Mouse (Mus musculus) forebrain, embryonic 16.5 days (tissue): ENCODE results near the gene Dpagt1. TPM values are rescaled to one million over a fixed set of nuclear protein-coding genes. Genes with fewer than 3 reads are reported as not detected.
"Not testable (repeated sequence)": the region's sequence is repeated elsewhere in the genome, so short reads cannot be mapped to it uniquely, and the experiment has no call there.

Experiments
- ATAC-seq: fragments of 200-750 bp; cut with Nextera tagmentation; 2 replicates; pipeline ENCODE4 v1.8.0; 2017; ENCODE audit warnings: mild to moderate bottlenecking, moderate library complexity
- H3K27ac ChIP-seq: fragments of 300-500 bp; sonication (generic); 2 replicates; pipeline ENCODE4 v1.5.1; 2014; ENCODE audit warnings: low read length, control low read depth
- H3K27me3 ChIP-seq: fragments of 300-500 bp; sonication (generic); replicated peaks from 2 replicates; pipeline ENCODE4 v1.6.1; 2014; ENCODE audit warnings: low read length; ENCODE audit not compliant: control insufficient read depth, insufficient read depth
- H3K36me3 ChIP-seq: fragments of 300-500 bp; sonication (generic); 2 replicates; pipeline ENCODE4 v1.6.1; 2014; ENCODE audit not compliant: control insufficient read depth, insufficient read depth
- H3K4me1 ChIP-seq: fragments of 300-500 bp; sonication (generic); replicated peaks from 2 replicates; pipeline ENCODE4 v1.6.1; 2014; ENCODE audit warnings: low read length; ENCODE audit not compliant: control insufficient read depth, insufficient read depth
- H3K4me2 ChIP-seq: fragments of 300-500 bp; sonication (generic); 2 replicates; pipeline ENCODE4 v1.6.1; 2014; ENCODE audit warnings: mild to moderate bottlenecking, low read length, control low read depth
- H3K4me3 ChIP-seq: fragments of 300-500 bp; sonication (generic); replicated peaks from 2 replicates; pipeline ENCODE4 v1.5.1; 2014; ENCODE audit warnings: mild to moderate bottlenecking, low read length, control low read depth
- H3K9ac ChIP-seq: fragments of 300-500 bp; sonication (generic); replicated peaks from 2 replicates; pipeline ENCODE4 v1.6.1; 2014; ENCODE audit warnings: low read depth, low read length, control low read depth
- H3K9me3 ChIP-seq: fragments of 300-500 bp; sonication (generic); 2 replicates; pipeline ENCODE4 v1.6.1; 2016; ENCODE audit warnings: low read length; ENCODE audit not compliant: control insufficient read depth
- WGBS: fragments of 180-500 bp; shearing (Covaris S2); extraction: QIAGEN DNeasy Blood & Tissue Kit; methylation state at CpG from one replicate; pipeline ENCODE4 v1.1.7; 2014; 5-methylcytosine and 5-hydroxymethylcytosine counted together
- polyA plus RNA-seq: library from polyadenylated mRNA; unstranded; fragments of >200 nt; fragmentation: Nextera tagmentation; extraction: Ambion mirVana; gene quantifications from 2 replicates; pipeline ENCODE4 v1.2.1, GENCODE M21; 2015

Dpagt1 gene
- polyA plus RNA-seq, 1 experiment from 2014 or later, result 35.2 TPM

- no peak overlapping the region for H3K27ac ChIP-seq
- H3K36me3 ChIP-seq, result no peaks in the 10 kb centered on the region; the same call in 1 of the 2 replicates
- H3K4me2 ChIP-seq, result no peak overlapping the region
- WGBS, result 96% methylated on average over 18 of the region's 18 CpGs
- H3K9me3 ChIP-seq, result no peaks in the 10 kb centered on the region
- no peak for ATAC-seq
- H3K27me3 ChIP-seq, result no peaks in the 10 kb centered on the region
- H3K4me3 ChIP-seq, result no peak overlapping the region
- H3K4me1 ChIP-seq, result peaks cover 26% of the 10 kb centered on the region
- H3K9ac ChIP-seq, result no peak overlapping the region
These were observed 10.9 kb upstream of the Dpagt1 start for GRCm38 (mm10) chr9:44314910-44315309.

GRCm38 (mm10) chr9:44317452-44317851, 8.4 kb upstream of the Dpagt1 start:
- Histone ChIP-seq H3K9me3 (no peaks in the 10 kb centered on the region), H3K27ac (no peak overlapping the region), H3K36me3 (no peaks in the 10 kb centered on the region; the same call in 1 of the 2 replicates), H3K4me1 (peaks cover 33% of the 10 kb centered on the region), H3K27me3 (no peaks in the 10 kb centered on the region), H3K4me3 (no peak overlapping the region), H3K9ac (no peak overlapping the region), H3K4me2 (no peak overlapping the region)
- WGBS, result 65% methylated on average over 4 of the region's 4 CpGs
- no peak for ATAC-seq

GRCm38 (mm10) chr9:44318076-44318825, 7.6 kb upstream of the Dpagt1 start:
- Histone ChIP-seq H3K4me3 (no peak overlapping the region), H3K27ac (no peak overlapping the region), H3K9ac (peak overlapping the region; percentile 36; the same call in 1 of the 2 replicates), H3K4me1 (peaks cover 33% of the 10 kb centered on the region), H3K27me3 (no peaks in the 10 kb centered on the region), H3K4me2 (peak overlapping the region; percentile 89), H3K36me3 (no peaks in the 10 kb centered on the region; the same call in 1 of the 2 replicates), H3K9me3 (no peaks in the 10 kb centered on the region)
- whole genome bisulfite sequencing, result 55% methylated on average over 5 of the region's 5 CpGs
- no peak for ATAC-seq

GRCm38 (mm10) chr9:44318826-44319095, 7.1 kb upstream of the Dpagt1 start:
- Histone ChIP-seq H3K9me3 (no peaks in the 10 kb centered on the region), H3K9ac (peak overlapping the region; percentile 36), H3K4me1 (peaks cover 32% of the 10 kb centered on the region), H3K27me3 (no peaks in the 10 kb centered on the region), H3K4me3 (peak overlapping the region; percentile 97), H3K36me3 (no peaks in the 10 kb centered on the region; the same call in 1 of the 2 replicates), H3K27ac (no peak overlapping the region), H3K4me2 (peak overlapping the region; percentile 89)
- 33% methylated on average over 3 of the region's 3 CpGs for WGBS
- no peak for ATAC-seq

GRCm38 (mm10) chr9:44319105-44319886, 6.5 kb upstream of the Dpagt1 start:
- Histone ChIP-seq H3K4me1 (peaks cover 29% of the 10 kb centered on the region), H3K27me3 (no peaks in the 10 kb centered on the region), H3K36me3 (no peaks in the 10 kb centered on the region; the same call in 1 of the 2 replicates), H3K4me3 (peak overlapping the region; percentile 97), H3K27ac (peak overlapping the region; percentile 76), H3K9me3 (no peaks in the 10 kb centered on the region), H3K9ac (peak overlapping the region; percentile 87), H3K4me2 (peak overlapping the region; percentile 89)
- peak; percentile 9 for ATAC-seq
- 1% methylated on average over 37 of the region's 37 CpGs for WGBS

- ATAC-seq, result peak; percentile 99
These were observed 5.7 kb upstream of the Dpagt1 start, which contains the start of gene C2cd2l for GRCm38 (mm10) chr9:44319887-44320798. C2cd2l (minus strand) TSS chr9:44320285.

GRCm38 (mm10) chr9:44320799-44321133, 5.1 kb upstream of the Dpagt1 start:
- Histone ChIP-seq H3K9ac (peak overlapping the region; percentile 27), H3K27me3 (no peaks in the 10 kb centered on the region), H3K4me3 (peak overlapping the region; percentile 97), H3K9me3 (no peaks in the 10 kb centered on the region), H3K27ac (peak overlapping the region; percentile 80), H3K4me1 (peaks cover 31% of the 10 kb centered on the region), H3K36me3 (no peaks in the 10 kb centered on the region), H3K4me2 (peak overlapping the region; percentile 89)
- peak; percentile 22; the same call in 1 of the 2 replicates for ATAC-seq
- WGBS, result 20% methylated on average over 6 of the region's 6 CpGs

More at GRCm38 (mm10) chr9:44319887-44320798, 5.7 kb upstream of the Dpagt1 start, which contains the start of gene C2cd2l:
- WGBS, result 0% methylated on average over 66 of the region's 67 CpGs
- H3K4me1 ChIP-seq, result peaks cover 29% of the 10 kb centered on the region
- H3K9ac ChIP-seq, result peak within 1 kb of the TSS; percentile 87
- H3K36me3 ChIP-seq, result no peaks in the 10 kb centered on the region
- H3K9me3 ChIP-seq, result no peaks in the 10 kb centered on the region
- H3K27ac ChIP-seq, result peak within 1 kb of the TSS; percentile 80
- peak within 1 kb of the TSS; percentile 89 for H3K4me2 ChIP-seq
- H3K4me3 ChIP-seq, result peak within 1 kb of the TSS; percentile 97
- no peaks in the 10 kb centered on the region for H3K27me3 ChIP-seq

- H3K27ac ChIP-seq, H3K4me3 ChIP-seq, ATAC-seq, H3K27me3 ChIP-seq, H3K9ac ChIP-seq, H3K9me3 ChIP-seq, H3K36me3 ChIP-seq, H3K4me2 ChIP-seq: not testable (repeated sequence)
- H3K4me1 ChIP-seq, result peaks cover 31% of the 10 kb centered on the region
- 76% methylated on average over 4 of the region's 4 CpGs for WGBS
These were observed 2.2 kb upstream of the Dpagt1 start for GRCm38 (mm10) chr9:44323656-44324055.
